9 mouse cellular contexts compared by ENCODE assay signal in the genomic region with DNA sequence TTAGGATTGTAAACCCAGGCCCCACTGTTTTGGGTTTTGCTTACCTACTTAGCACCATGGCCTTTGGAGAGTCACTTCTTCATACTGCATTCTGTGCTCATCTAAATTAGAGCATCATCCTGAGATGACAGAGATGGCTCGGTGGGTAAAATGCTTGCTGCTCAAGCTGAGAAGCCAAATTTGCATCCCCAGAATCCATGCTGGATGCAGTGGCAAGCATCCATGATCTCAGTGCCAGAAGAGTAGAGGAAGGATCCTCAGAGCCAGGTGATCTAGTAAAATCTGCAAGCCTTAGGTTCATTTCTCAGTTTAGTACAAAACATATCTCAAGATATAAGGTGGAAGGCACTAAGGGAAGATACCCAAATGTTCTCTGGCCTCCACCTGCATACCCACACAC.
"Had no signal": no experiment of that assay in that cellular context is flagged by ENCODE, and none has a peak within 500 bp of the region (broad histone marks: within the 10 kb centered on the region; RNA-seq: fewer than 3 reads in every experiment).

No protein-coding gene starts in this region.

- DNase-seq: kidney, postnatal 14 days; kidney, postnatal 4 days; left cerebral cortex, postnatal 4 days; liver, postnatal 0 days; lung, embryonic 14.5 days; retina, postnatal 1 day; right cerebral cortex, postnatal 25 days; spleen, adult 18-20 months; thymus, postnatal 25 days had no signal
